Mouse (Mus musculus) heart, embryonic 14.5 days (tissue): Measurements from ENCODE around the gene Csrnp3. TPM values are rescaled to one million over a fixed set of nuclear protein-coding genes. Genes with fewer than 3 reads are reported as not detected.
"Not testable (repeated sequence)": the region's sequence is repeated elsewhere in the genome, so short reads cannot be mapped to it uniquely, and the experiment has no call there.

ENCODE experiments used
- ATAC-seq: fragments of 200-750 bp; cut with Nextera tagmentation; 2 replicates; pipeline ENCODE4 v1.8.0; 2017; ENCODE audit warnings: low read depth, moderate TSS enrichment; ENCODE audit not compliant: insufficient number of reproducible peaks, insufficient read depth, low FRiP score
- H3K27ac ChIP-seq, 2 experiments: fragments of 200-500 bp in 1 of 2; fragments of 300-500 bp in 1 of 2; sonication (generic) in 1 of 2; replicated peaks in 1 of 2; 2 replicates each; pipeline ENCODE4 v1.5.1; 2012 to 2014; ENCODE audit warnings: low read depth in 2 of 2, low read length in 2 of 2, control low read depth in 1 of 2, mild to moderate bottlenecking in 1 of 2, mixed read lengths in 1 of 2; ENCODE audit not compliant: control insufficient read depth in 1 of 2, insufficient read depth in 1 of 2
- H3K27me3 ChIP-seq: fragments of 300-500 bp; sonication (generic); 2 replicates; pipeline ENCODE4 v1.6.1; 2014; ENCODE audit warnings: mild to moderate bottlenecking, low read length, control low read depth; ENCODE audit not compliant: control insufficient read depth, insufficient read depth
- H3K36me3 ChIP-seq: fragments of 300-500 bp; sonication (generic); 2 replicates; pipeline ENCODE4 v1.6.1; 2014; ENCODE audit warnings: mild to moderate bottlenecking, control low read depth, low read length, mixed read lengths; ENCODE audit not compliant: control insufficient read depth, insufficient read depth
- H3K4me1 ChIP-seq, 2 experiments: fragments of 200-500 bp in 1 of 2; fragments of 300-500 bp in 1 of 2; sonication (generic) in 1 of 2; 2 replicates each; pipeline ENCODE4 v1.6.1; 2012 to 2014; ENCODE audit warnings: low read length in 2 of 2, control low read depth in 1 of 2, mixed read lengths in 1 of 2; ENCODE audit not compliant: control insufficient read depth in 2 of 2, insufficient read depth in 2 of 2
- H3K4me2 ChIP-seq: fragments of 300-500 bp; sonication (generic); 2 replicates; pipeline ENCODE4 v1.6.1; 2014; ENCODE audit warnings: mild to moderate bottlenecking, low read length
- H3K4me3 ChIP-seq, 2 experiments: fragments of 200-500 bp in 1 of 2; fragments of 300-500 bp in 1 of 2; sonication (generic) in 1 of 2; 2 replicates each; pipeline ENCODE4 v1.5.1; 2012 to 2014; ENCODE audit warnings: low read length in 2 of 2, mild to moderate bottlenecking in 2 of 2, control low read depth in 1 of 2, low read depth in 1 of 2, moderate library complexity in 1 of 2; ENCODE audit not compliant: control insufficient read depth in 1 of 2, insufficient read depth in 1 of 2
- H3K9ac ChIP-seq: fragments of 300-500 bp; sonication (generic); 2 replicates; pipeline ENCODE4 v1.6.1; 2014; ENCODE audit warnings: mild to moderate bottlenecking, low read length
- H3K9me3 ChIP-seq: fragments of 300-500 bp; sonication (generic); 2 replicates; pipeline ENCODE4 v1.6.1; 2016; ENCODE audit warnings: low read length, control low read depth; ENCODE audit not compliant: control insufficient read depth
- WGBS: fragments of 180-500 bp; shearing (Covaris S2); extraction: QIAGEN DNeasy Blood & Tissue Kit; methylation state at CpG from one replicate; pipeline ENCODE4 v1.1.7; 2014; 5-methylcytosine and 5-hydroxymethylcytosine counted together
- polyA plus RNA-seq: library from polyadenylated mRNA; unstranded; fragments of >200 nt; fragmentation: Nextera tagmentation; extraction: Ambion mirVana; gene quantifications from 2 replicates; pipeline ENCODE4 v1.2.1, GENCODE M21; 2014

The Csrnp3 gene
- polyA plus RNA-seq, 1 experiment from 2014 or later, result 1.5 TPM

- H3K27ac ChIP-seq, result no peak overlapping the region
Observed at GRCm38 (mm10) chr2:65847463-65848110, 2.0 kb downstream of the Csrnp3 start.

GRCm38 (mm10) chr2:65848706-65849105 lies 3.1 kb downstream of the Csrnp3 start:
- no peaks in the 10 kb centered on the region for H3K9me3 ChIP-seq
- no peak overlapping the region for H3K9ac ChIP-seq
- no peak overlapping the region for H3K4me2 ChIP-seq
- no peak overlapping the region for H3K27ac ChIP-seq
- no peaks in the 10 kb centered on the region for H3K36me3 ChIP-seq
- no peaks in the 10 kb centered on the region for H3K4me1 ChIP-seq
- no peaks in the 10 kb centered on the region for H3K27me3 ChIP-seq
- no peak for ATAC-seq
- WGBS, result 37% methylated on average over 8 of the region's 8 CpGs
- H3K4me3 ChIP-seq, result no peak overlapping the region

More at GRCm38 (mm10) chr2:65847463-65848110, 2.0 kb downstream of the Csrnp3 start:
- Histone ChIP-seq H3K4me3 (no peak overlapping the region), H3K4me1 (no peaks in the 10 kb centered on the region), H3K9me3 (no peaks in the 10 kb centered on the region), H3K27me3 (no peaks in the 10 kb centered on the region), H3K9ac (no peak overlapping the region), H3K36me3 (no peaks in the 10 kb centered on the region), H3K4me2 (no peak overlapping the region)
- ATAC-seq, result no peak
- WGBS, result 52% methylated on average over 7 of the region's 7 CpGs

GRCm38 (mm10) chr2:65850282-65850681 lies 4.7 kb downstream of the Csrnp3 start:
- WGBS, result 84% methylated on average over 3 of the region's 3 CpGs
- H3K9me3 ChIP-seq, H3K4me2 ChIP-seq, ATAC-seq, H3K27ac ChIP-seq, H3K4me3 ChIP-seq, H3K27me3 ChIP-seq, H3K36me3 ChIP-seq, H3K9ac ChIP-seq, H3K4me1 ChIP-seq: not testable (repeated sequence)

GRCm38 (mm10) chr2:65856791-65857190 lies 11.2 kb downstream of the Csrnp3 start:
- ATAC-seq, result no peak
- WGBS, result 88% methylated on average over 5 of the region's 5 CpGs
- Histone ChIP-seq H3K4me3 (no peak overlapping the region), H3K9ac (no peak overlapping the region), H3K36me3 (no peaks in the 10 kb centered on the region), H3K4me2 (no peak overlapping the region), H3K27me3 (no peaks in the 10 kb centered on the region), H3K9me3 (no peaks in the 10 kb centered on the region), H3K27ac (no peak overlapping the region), H3K4me1 (no peaks in the 10 kb centered on the region)

- no peak for ATAC-seq
- no peak overlapping the region for H3K4me3 ChIP-seq
- H3K36me3 ChIP-seq, result no peaks in the 10 kb centered on the region
- no peaks in the 10 kb centered on the region for H3K27me3 ChIP-seq
- H3K9me3 ChIP-seq, result no peaks in the 10 kb centered on the region
- H3K9ac ChIP-seq, result no peak overlapping the region
- no peak overlapping the region for H3K27ac ChIP-seq
- WGBS, result 57% methylated on average over 18 of the region's 18 CpGs
- H3K4me1 ChIP-seq, result no peaks in the 10 kb centered on the region
- H3K4me2 ChIP-seq, result peak overlapping the region; percentile 52
Observed at GRCm38 (mm10) chr2:65859767-65860727, 14.5 kb downstream of the Csrnp3 start.

GRCm38 (mm10) chr2:65864778-65865339 lies 19.3 kb downstream of the Csrnp3 start:
- Histone ChIP-seq H3K27me3 (no peaks in the 10 kb centered on the region), H3K9me3 (no peaks in the 10 kb centered on the region), H3K27ac (no peak overlapping the region), H3K9ac (no peak overlapping the region), H3K4me3 (no peak overlapping the region), H3K4me2 (no peak overlapping the region), H3K4me1 (no peaks in the 10 kb centered on the region), H3K36me3 (no peaks in the 10 kb centered on the region)
- WGBS, result 74% methylated on average over 12 of the region's 12 CpGs
- no peak for ATAC-seq

- no peak for ATAC-seq
- no peaks in the 10 kb centered on the region for H3K4me1 ChIP-seq
- 64% methylated on average over 12 of the region's 12 CpGs for WGBS
- H3K9ac ChIP-seq, result no peak overlapping the region
- H3K9me3 ChIP-seq, result no peaks in the 10 kb centered on the region
- H3K4me2 ChIP-seq, result no peak overlapping the region
- H3K36me3 ChIP-seq, result no peaks in the 10 kb centered on the region
- no peak overlapping the region for H3K4me3 ChIP-seq
- no peak overlapping the region for H3K27ac ChIP-seq
- H3K27me3 ChIP-seq, result no peaks in the 10 kb centered on the region
Observed at GRCm38 (mm10) chr2:65870919-65871582, 25.5 kb downstream of the Csrnp3 start.
